Mouse (Mus musculus) adrenal gland, adult 18-20 months (tissue): ENCODE data around the gene Olfr1462. TPM values are rescaled to one million over a fixed set of nuclear protein-coding genes. Genes with fewer than 3 reads are reported as not detected.

Experiments
- DNase-seq, 2 experiments: peaks; one replicate each; pipeline ENCODE4 v3.0.0; 2021 to 2022; ENCODE audit warnings: low spot score in 2 of 2
- long read RNA-seq, 2 experiments: library from polyadenylated mRNA; stranded (forward); transcript quantifications; one replicate each; pipeline ENCODE4 v2.0.0; 2021
- total RNA-seq, 2 experiments: library from RNA; stranded (reverse); gene quantifications; 1 replicate in 1 of 2; 2 replicates in 1 of 2; pipeline ENCODE4 v1.2.3; 2021

Gene Olfr1462
- not detected for total RNA-seq
- long read RNA-seq, experiment 1, result 0 reads
- long read RNA-seq, experiment 2, result 0 reads

DNA sequence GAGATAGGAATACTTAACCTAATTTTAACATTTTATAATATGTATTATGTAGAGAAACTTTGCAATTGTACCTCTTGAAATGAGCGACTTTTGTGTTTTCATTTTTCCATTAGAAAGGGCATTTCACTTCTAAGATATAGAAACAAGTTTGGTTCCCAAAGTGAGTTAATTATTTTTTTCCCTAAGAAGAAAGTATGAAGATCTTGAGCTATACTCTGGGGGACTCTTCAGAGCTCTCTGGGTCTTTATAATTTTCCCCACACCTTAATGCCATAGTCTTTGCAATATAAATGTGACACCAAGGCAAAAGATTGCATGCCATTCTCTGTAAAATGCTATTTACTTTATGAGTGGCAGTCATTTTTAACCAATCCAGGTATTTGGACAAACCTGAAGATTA lies at the start of gene Olfr1462:
TSS of gene Olfr1462 (plus strand) at position 301 of the 400 bp plus-strand sequence.
- DNase-seq, result no peak

- DNase-seq, result no peak
Observed at GRCm38 (mm10) chr19:13149449-13149848, 36.1 kb upstream of the Olfr1462 start, which contains the start of gene Olfr1459. Gene Olfr1459 (minus strand): TSS chr19:13149549.

GRCm38 (mm10) chr19:13162700-13163099 lies 22.8 kb upstream of the Olfr1462 start, which contains the start of gene Olfr1461:
Gene Olfr1461 (plus strand): TSS chr19:13163000.
- no peak for DNase-seq

- DNase-seq, result no peak
Observed at GRCm38 (mm10) chr19:13221666-13222065, 36.1 kb downstream of the Olfr1462 start.

DNA sequence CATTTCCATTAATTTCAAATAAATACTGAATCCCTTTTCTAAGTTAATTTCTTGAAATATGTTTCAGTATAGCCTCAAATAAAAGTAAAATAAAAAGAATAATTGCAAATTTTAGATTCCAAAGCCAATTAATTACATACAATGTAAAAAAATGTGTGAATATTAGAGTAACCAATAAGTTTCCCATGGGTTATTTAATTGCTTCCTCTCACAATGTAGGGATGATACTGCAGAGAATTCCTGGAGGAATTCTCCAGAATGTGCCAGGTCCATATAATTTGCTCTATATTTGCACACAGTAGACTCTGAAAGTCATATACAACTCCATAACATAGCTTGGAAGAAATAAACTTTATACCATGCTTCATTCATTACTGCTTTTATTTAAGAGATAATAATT lies 45.5 kb downstream of the Olfr1462 start, which contains the start of gene Olfr1463:
TSS of gene Olfr1463 (plus strand) at position 301 of the 400 bp plus-strand sequence.
- no peak for DNase-seq

Other genes starting within 250 kb of the Olfr1462 start
- gene Olfr1450, start 235.5 kb upstream of the Olfr1462 start, total RNA-seq, result not detected
- gene Olfr1451, start 190.7 kb upstream of the Olfr1462 start, total RNA-seq, result not detected
- not detected for gene Olfr1453, start 157.4 kb upstream of the Olfr1462 start, total RNA-seq
- not detected for gene Olfr1454, start 125.1 kb upstream of the Olfr1462 start, total RNA-seq
- not detected for gene Olfr1457, start 87.8 kb upstream of the Olfr1462 start, total RNA-seq
- gene Olfr1458, start 79.0 kb upstream of the Olfr1462 start, total RNA-seq, result not detected
- under 1 TPM; 0.03 TPM for gene Olfr1459, start 36.2 kb upstream of the Olfr1462 start, total RNA-seq
- not detected for gene Olfr1461, start 22.7 kb upstream of the Olfr1462 start, total RNA-seq
- not detected for gene Olfr1463, start 45.6 kb downstream of the Olfr1462 start, total RNA-seq
- not detected for gene Olfr1465, start 129.8 kb downstream of the Olfr1462 start, total RNA-seq
- not detected for gene Olfr1466, start 153.1 kb downstream of the Olfr1462 start, total RNA-seq
- gene Olfr1467, start 176.5 kb downstream of the Olfr1462 start, total RNA-seq, result not detected
- not detected for gene Olfr1469, start 222.1 kb downstream of the Olfr1462 start, total RNA-seq